Mouse (Mus musculus): Measurements from ENCODE around the gene Gimap9. TPM values are rescaled to one million over a fixed set of nuclear protein-coding genes. Genes with fewer than 3 reads are reported as not detected.

The Gimap9 gene
- total RNA-seq (2021) = 1 to 10 TPM in 1 of 2 experiments, under 1 TPM in 1; 0.83 to 1.4 TPM
- long read RNA-seq, experiment 1, partial matches to known transcripts = 0 of 1 reads
- long read RNA-seq, experiment 1, other reads (novel, unspliced or antisense) = 1 of 1 reads
- long read RNA-seq, experiment 2, partial matches to known transcripts = 0 of 1 reads
- long read RNA-seq, experiment 2, other reads (novel, unspliced or antisense) = 0 of 1 reads

- no peak for DNase-seq (ENCODE audit: low spot score in 2 of 2)
- intact Hi-C loops (cut with DNase I) = no loop called here
These were observed at the start of gene Gimap9 for GRCm38 (mm10) chr6:48675931-48676859. Gimap9 (plus strand) TSS chr6:48676129.

GRCm38 (mm10) chr6:48626464-48626863 is 49.5 kb upstream of the Gimap9 start, which contains the start of gene AI854703:
AI854703 (plus strand) TSS chr6:48626764.
- intact Hi-C loops (cut with DNase I) = loop anchor here (5.0 kb wide), 1 partner anchor 34 kb away; the partner anchor contains the start of genes Gm44965 and Repin1
- no peak for DNase-seq (ENCODE audit: low spot score in 2 of 2)

GRCm38 (mm10) chr6:48626984-48627383 is 48.9 kb upstream of the Gimap9 start:
- intact Hi-C loops (cut with DNase I) = loop anchor here (5.0 kb wide), 1 partner anchor 35 kb away; the partner anchor contains the start of genes Gm44965 and Repin1
- DNase-seq (ENCODE audit: low spot score in 2 of 2) = peak; percentile 69 to 70

GRCm38 (mm10) chr6:48627511-48627924 is 48.4 kb upstream of the Gimap9 start:
- intact Hi-C loops (cut with DNase I) = loop anchor here (5.0 kb wide), 1 partner anchor 35 kb away; the partner anchor contains the start of genes Gm44965 and Repin1
- no peak for DNase-seq (ENCODE audit: low spot score in 2 of 2)

GRCm38 (mm10) chr6:48628377-48628776 is 47.6 kb upstream of the Gimap9 start:
- intact Hi-C loops (cut with DNase I) = loop anchor here (5.0 kb wide), 1 partner anchor 36 kb away; the partner anchor contains the start of genes Gm44965 and Repin1

GRCm38 (mm10) chr6:48628808-48629660 is 46.9 kb upstream of the Gimap9 start:
- intact Hi-C loops (cut with DNase I) = loop anchor here (5.0 kb wide), 1 partner anchor 37 kb away; the partner anchor contains the start of genes Gm44965 and Repin1
- peak; percentile 31 to 66 for DNase-seq (ENCODE audit: low spot score in 2 of 2)

More at GRCm38 (mm10) chr6:48628377-48628776, 47.6 kb upstream of the Gimap9 start:
- DNase-seq (ENCODE audit: low spot score in 2 of 2) = no peak

GRCm38 (mm10) chr6:48629661-48630034 is 46.3 kb upstream of the Gimap9 start:
- no peak for DNase-seq (ENCODE audit: low spot score in 2 of 2)
- intact Hi-C loops (cut with DNase I) = loop anchor here (5.0 kb wide), 1 partner anchor 37 kb away; the partner anchor contains the start of genes Gm44965 and Repin1

GRCm38 (mm10) chr6:48630831-48631230 is 45.1 kb upstream of the Gimap9 start:
- DNase-seq (ENCODE audit: low spot score in 2 of 2) = no peak
- intact Hi-C loops (cut with DNase I) = no loop called here

- intact Hi-C loops (cut with DNase I) = no loop called here
- no peak for DNase-seq (ENCODE audit: low spot score in 2 of 2)
These were observed 40.8 kb upstream of the Gimap9 start for GRCm38 (mm10) chr6:48635105-48635504.

GRCm38 (mm10) chr6:48636515-48636914 is 39.4 kb upstream of the Gimap9 start:
- DNase-seq (ENCODE audit: low spot score in 2 of 2) = no peak
- intact Hi-C loops (cut with DNase I) = no loop called here

GRCm38 (mm10) chr6:48637811-48638500 is 38.0 kb upstream of the Gimap9 start:
- DNase-seq (ENCODE audit: low spot score in 2 of 2) = no peak
- intact Hi-C loops (cut with DNase I) = no loop called here

- DNase-seq (ENCODE audit: low spot score in 2 of 2) = no peak
- intact Hi-C loops (cut with DNase I) = no loop called here
These were observed 37.4 kb upstream of the Gimap9 start for GRCm38 (mm10) chr6:48638553-48638952.

- DNase-seq (ENCODE audit: low spot score in 2 of 2) = no peak
- intact Hi-C loops (cut with DNase I) = loop anchor here (5.0 to 10.0 kb wide), 2 partner anchors 97 to 464 kb away; no protein-coding TSS in a partner anchor
These were observed 34.5 kb upstream of the Gimap9 start for GRCm38 (mm10) chr6:48641391-48641790.

GRCm38 (mm10) chr6:48642764-48643292 is 33.1 kb upstream of the Gimap9 start:
- DNase-seq (ENCODE audit: low spot score in 2 of 2) = peak; percentile 58 to 60
- intact Hi-C loops (cut with DNase I) = loop anchor here (2.0 to 10.0 kb wide), 3 partner anchors 60 to 466 kb away; no protein-coding TSS in a partner anchor

GRCm38 (mm10) chr6:48645660-48646308 is 30.1 kb upstream of the Gimap9 start:
- DNase-seq (ENCODE audit: low spot score in 2 of 2) = peak; percentile 50 to 82
- intact Hi-C loops (cut with DNase I) = loop anchor here (1.0 to 10.0 kb wide), 3 partner anchors 101 to 312 kb away; no protein-coding TSS in a partner anchor

GRCm38 (mm10) chr6:48646309-48646690 is 29.6 kb upstream of the Gimap9 start:
- no peak for DNase-seq (ENCODE audit: low spot score in 2 of 2)
- intact Hi-C loops (cut with DNase I) = loop anchor here (5.0 to 10.0 kb wide), 2 partner anchors 101 to 311 kb away; no protein-coding TSS in a partner anchor

GRCm38 (mm10) chr6:48646995-48647394 is 28.9 kb upstream of the Gimap9 start, which contains the start of gene Gimap8:
Gimap8 (plus strand) TSS chr6:48647234.
- peak in 1 of 2 experiments; percentile 34 for DNase-seq (ENCODE audit: low spot score in 2 of 2)
- intact Hi-C loops (cut with DNase I) = loop anchor here (5.0 to 10.0 kb wide), 2 partner anchors 102 to 310 kb away; no protein-coding TSS in a partner anchor
